Mouse (Mus musculus) heart, adult 11 months (tissue): ENCODE results near the gene Kctd6.
"Not testable (repeated sequence)": the region's sequence is repeated elsewhere in the genome, so short reads cannot be mapped to it uniquely, and the experiment has no call there.

ENCODE experiments used
- DNase-seq: peaks from one replicate; pipeline ENCODE4 v3.0.0; 2022

Kctd6 gene

GRCm38 (mm10) chr14:8213803-8214224 is at the start of gene Kctd6:
Gene Kctd6 (plus strand): TSS chr14:8214140.
- peak; percentile 100 for DNase-seq

- peak; percentile 78 for DNase-seq
Measured at GRCm38 (mm10) chr14:8164463-8164862, 49.5 kb upstream of the Kctd6 start.

GRCm38 (mm10) chr14:8172507-8173410 is 41.2 kb upstream of the Kctd6 start, which contains the start of gene Pdhb:
Gene Pdhb (minus strand): TSS chr14:8173025.
- DNase-seq = peak; percentile 100

GRCm38 (mm10) chr14:8173542-8174250 is 40.2 kb upstream of the Kctd6 start:
- not testable (repeated sequence) for DNase-seq

- no peak for DNase-seq
Measured at GRCm38 (mm10) chr14:8174634-8175033, 39.3 kb upstream of the Kctd6 start.

GRCm38 (mm10) chr14:8176251-8176650 is 37.7 kb upstream of the Kctd6 start:
- DNase-seq = no peak

GRCm38 (mm10) chr14:8180371-8181035 is 33.4 kb upstream of the Kctd6 start:
- DNase-seq = peak; percentile 63

- DNase-seq = peak; percentile 50
Measured at GRCm38 (mm10) chr14:8183330-8183729, 30.6 kb upstream of the Kctd6 start.

- peak; percentile 64 for DNase-seq
Measured at GRCm38 (mm10) chr14:8186278-8187045, 27.5 kb upstream of the Kctd6 start.

GRCm38 (mm10) chr14:8190556-8190955 is 23.4 kb upstream of the Kctd6 start:
- peak; percentile 51 for DNase-seq

GRCm38 (mm10) chr14:8191331-8191965 is 22.5 kb upstream of the Kctd6 start:
- peak; percentile 75 for DNase-seq

GRCm38 (mm10) chr14:8192727-8193126 is 21.2 kb upstream of the Kctd6 start:
- peak; percentile 53 for DNase-seq

GRCm38 (mm10) chr14:8200769-8201168 is 13.2 kb upstream of the Kctd6 start:
- DNase-seq = peak; percentile 61

- peak; percentile 75 for DNase-seq
Measured at GRCm38 (mm10) chr14:8201715-8202114, 12.2 kb upstream of the Kctd6 start.

- DNase-seq = peak; percentile 67
Measured at GRCm38 (mm10) chr14:8206179-8206910, 7.6 kb upstream of the Kctd6 start.

- DNase-seq = peak; percentile 82
Measured at GRCm38 (mm10) chr14:8207105-8207504, 6.8 kb upstream of the Kctd6 start.

- DNase-seq = peak; percentile 84
Measured at GRCm38 (mm10) chr14:8207543-8207942, 6.4 kb upstream of the Kctd6 start.

GRCm38 (mm10) chr14:8208876-8209275 is 5.1 kb upstream of the Kctd6 start:
- DNase-seq = peak; percentile 81

GRCm38 (mm10) chr14:8209896-8210295 is 4.0 kb upstream of the Kctd6 start:
- DNase-seq = peak; percentile 71

GRCm38 (mm10) chr14:8212996-8213395 is 944 bp upstream of the Kctd6 start:
- peak; percentile 88 for DNase-seq
